Mouse (Mus musculus): ENCODE measurements around the gene Pam.

GRCm38 (mm10) chr1:97929415-97930028 lies 165.9 kb downstream of the Pam start:
- TF ChIP-seq CTCF (conservative IDR thresholded peaks at IDR 0.05; ENCODE audit: insufficient read depth, insufficient read length, low read depth, low read length) (no peak), POLR2A (IDR thresholded peaks at IDR 0.05; ENCODE audit: low read depth, low read length) (no peak)

All from kidney, adult 2 months (tissue).